Mouse (Mus musculus): Measurements from ENCODE around the gene 4930415O20Rik. TPM values are rescaled to one million over a fixed set of nuclear protein-coding genes. Genes with fewer than 3 reads are reported as not detected.

The 4930415O20Rik gene
- polyA plus RNA-seq, 1 experiment from 2014 or later, result not detected

- no peak overlapping the region for H3K9ac ChIP-seq (ENCODE audit: low read depth, low read length)
- peaks cover 10% of the 10 kb centered on the region; the same call in 1 of the 2 replicates for H3K4me1 ChIP-seq (ENCODE audit: control insufficient read depth, insufficient read depth, low read length)
- H3K36me3 ChIP-seq (ENCODE audit: control insufficient read depth, insufficient read depth, low read length), result no peaks in the 10 kb centered on the region
- WGBS, result 38% methylated on average over 6 of the region's 6 CpGs
- H3K27me3 ChIP-seq (ENCODE audit: control insufficient read depth, insufficient read depth, low read depth, low read length), result no peaks in the 10 kb centered on the region
- no peak overlapping the region for H3K4me3 ChIP-seq (ENCODE audit: low read depth, low read length)
- ATAC-seq, result no peak
- H3K4me2 ChIP-seq (ENCODE audit: low read length), result no peak overlapping the region
- no peak overlapping the region for H3K27ac ChIP-seq (ENCODE audit: low read length)
- no peaks in the 10 kb centered on the region for H3K9me3 ChIP-seq (replicated peaks; ENCODE audit: control insufficient read depth, low read length, poor library complexity, severe bottlenecking)
Observed at GRCm38 (mm10) chr15:98614971-98615370, 44.2 kb downstream of the 4930415O20Rik start.

GRCm38 (mm10) chr15:98615751-98616150 lies 44.9 kb downstream of the 4930415O20Rik start:
- Histone ChIP-seq H3K4me3 (ENCODE audit: low read depth, low read length) (no peak overlapping the region), H3K9me3 (replicated peaks; ENCODE audit: control insufficient read depth, low read length, poor library complexity, severe bottlenecking) (no peaks in the 10 kb centered on the region), H3K36me3 (ENCODE audit: control insufficient read depth, insufficient read depth, low read length) (no peaks in the 10 kb centered on the region), H3K27me3 (ENCODE audit: control insufficient read depth, insufficient read depth, low read depth, low read length) (no peaks in the 10 kb centered on the region), H3K4me2 (ENCODE audit: low read length) (no peak overlapping the region), H3K9ac (ENCODE audit: low read depth, low read length) (no peak overlapping the region), H3K27ac (ENCODE audit: low read length) (no peak overlapping the region), H3K4me1 (ENCODE audit: control insufficient read depth, insufficient read depth, low read length) (peaks cover 5% of the 10 kb centered on the region; the same call in 1 of the 2 replicates)
- no peak for ATAC-seq
- WGBS, result 70% methylated on average over 6 of the region's 6 CpGs

- H3K4me2 ChIP-seq (ENCODE audit: low read length), result no peak overlapping the region
- WGBS, result 50% methylated on average over 20 of the region's 20 CpGs
- no peak overlapping the region for H3K9ac ChIP-seq (ENCODE audit: low read depth, low read length)
- H3K9me3 ChIP-seq (replicated peaks; ENCODE audit: control insufficient read depth, low read length, poor library complexity, severe bottlenecking), result no peaks in the 10 kb centered on the region
- ATAC-seq, result no peak
- peaks cover 5% of the 10 kb centered on the region; the same call in 1 of the 2 replicates for H3K4me1 ChIP-seq (ENCODE audit: control insufficient read depth, insufficient read depth, low read length)
- no peak overlapping the region for H3K27ac ChIP-seq (ENCODE audit: low read length)
- H3K27me3 ChIP-seq (ENCODE audit: control insufficient read depth, insufficient read depth, low read depth, low read length), result no peaks in the 10 kb centered on the region
- no peak overlapping the region for H3K4me3 ChIP-seq (ENCODE audit: low read depth, low read length)
- H3K36me3 ChIP-seq (ENCODE audit: control insufficient read depth, insufficient read depth, low read length), result no peaks in the 10 kb centered on the region
Observed at GRCm38 (mm10) chr15:98616362-98617175, 45.8 kb downstream of the 4930415O20Rik start.

- 0% methylated on average over 12 of the region's 12 CpGs for WGBS
- H3K27me3 ChIP-seq (ENCODE audit: control insufficient read depth, insufficient read depth, low read depth, low read length), result no peaks in the 10 kb centered on the region
- no peak overlapping the region for H3K9ac ChIP-seq (ENCODE audit: low read depth, low read length)
- no peaks in the 10 kb centered on the region for H3K9me3 ChIP-seq (replicated peaks; ENCODE audit: control insufficient read depth, low read length, poor library complexity, severe bottlenecking)
- peaks cover 5% of the 10 kb centered on the region; the same call in 1 of the 2 replicates for H3K4me1 ChIP-seq (ENCODE audit: control insufficient read depth, insufficient read depth, low read length)
- H3K36me3 ChIP-seq (ENCODE audit: control insufficient read depth, insufficient read depth, low read length), result no peaks in the 10 kb centered on the region
- H3K4me2 ChIP-seq (ENCODE audit: low read length), result no peak overlapping the region
- H3K4me3 ChIP-seq (ENCODE audit: low read depth, low read length), result no peak overlapping the region
- no peak overlapping the region for H3K27ac ChIP-seq (ENCODE audit: low read length)
- ATAC-seq, result no peak
Observed at GRCm38 (mm10) chr15:98617176-98617537, 46.4 kb downstream of the 4930415O20Rik start.

- no peak overlapping the region for H3K27ac ChIP-seq (ENCODE audit: low read length)
- H3K4me3 ChIP-seq (ENCODE audit: low read depth, low read length), result no peak overlapping the region
- no peak for ATAC-seq
- H3K4me2 ChIP-seq (ENCODE audit: low read length), result no peak overlapping the region
- no peaks in the 10 kb centered on the region for H3K36me3 ChIP-seq (ENCODE audit: control insufficient read depth, insufficient read depth, low read length)
- H3K4me1 ChIP-seq (ENCODE audit: control insufficient read depth, insufficient read depth, low read length), result no peaks in the 10 kb centered on the region
- WGBS, result 6% methylated on average over 7 of the region's 7 CpGs
- no peaks in the 10 kb centered on the region for H3K27me3 ChIP-seq (ENCODE audit: control insufficient read depth, insufficient read depth, low read depth, low read length)
- H3K9ac ChIP-seq (ENCODE audit: low read depth, low read length), result no peak overlapping the region
- H3K9me3 ChIP-seq (replicated peaks; ENCODE audit: control insufficient read depth, low read length, poor library complexity, severe bottlenecking), result no peaks in the 10 kb centered on the region; the same call in 1 of the 2 replicates
Observed at GRCm38 (mm10) chr15:98622199-98622598, 51.4 kb downstream of the 4930415O20Rik start.

GRCm38 (mm10) chr15:98622721-98623120 lies 51.9 kb downstream of the 4930415O20Rik start:
- Histone ChIP-seq H3K36me3 (ENCODE audit: control insufficient read depth, insufficient read depth, low read length) (no peaks in the 10 kb centered on the region), H3K9ac (ENCODE audit: low read depth, low read length) (no peak overlapping the region), H3K9me3 (replicated peaks; ENCODE audit: control insufficient read depth, low read length, poor library complexity, severe bottlenecking) (no peaks in the 10 kb centered on the region; the same call in 1 of the 2 replicates), H3K4me2 (ENCODE audit: low read length) (no peak overlapping the region), H3K4me3 (ENCODE audit: low read depth, low read length) (no peak overlapping the region), H3K4me1 (ENCODE audit: control insufficient read depth, insufficient read depth, low read length) (no peaks in the 10 kb centered on the region), H3K27ac (ENCODE audit: low read length) (no peak overlapping the region), H3K27me3 (ENCODE audit: control insufficient read depth, insufficient read depth, low read depth, low read length) (no peaks in the 10 kb centered on the region)
- no peak for ATAC-seq
- WGBS, result 29% methylated on average over 6 of the region's 6 CpGs

GRCm38 (mm10) chr15:98623361-98623821 lies 52.6 kb downstream of the 4930415O20Rik start:
- H3K4me2 ChIP-seq (ENCODE audit: low read length), result no peak overlapping the region
- no peaks in the 10 kb centered on the region for H3K27me3 ChIP-seq (ENCODE audit: control insufficient read depth, insufficient read depth, low read depth, low read length)
- H3K4me3 ChIP-seq (ENCODE audit: low read depth, low read length), result no peak overlapping the region
- ATAC-seq, result no peak
- H3K4me1 ChIP-seq (ENCODE audit: control insufficient read depth, insufficient read depth, low read length), result peaks cover 4% of the 10 kb centered on the region
- no peak overlapping the region for H3K27ac ChIP-seq (ENCODE audit: low read length)
- H3K9me3 ChIP-seq (replicated peaks; ENCODE audit: control insufficient read depth, low read length, poor library complexity, severe bottlenecking), result no peaks in the 10 kb centered on the region; the same call in 1 of the 2 replicates
- H3K36me3 ChIP-seq (ENCODE audit: control insufficient read depth, insufficient read depth, low read length), result no peaks in the 10 kb centered on the region
- 55% methylated on average over 5 of the region's 5 CpGs for WGBS
- H3K9ac ChIP-seq (ENCODE audit: low read depth, low read length), result no peak overlapping the region

GRCm38 (mm10) chr15:98626078-98626477 lies 55.3 kb downstream of the 4930415O20Rik start:
- no peaks in the 10 kb centered on the region for H3K27me3 ChIP-seq (ENCODE audit: control insufficient read depth, insufficient read depth, low read depth, low read length)
- no peak for ATAC-seq
- H3K4me3 ChIP-seq (ENCODE audit: low read depth, low read length), result no peak overlapping the region
- no peak overlapping the region for H3K27ac ChIP-seq (ENCODE audit: low read length)
- H3K4me2 ChIP-seq (ENCODE audit: low read length), result no peak overlapping the region
- no peaks in the 10 kb centered on the region for H3K36me3 ChIP-seq (ENCODE audit: control insufficient read depth, insufficient read depth, low read length)
- peaks cover 13% of the 10 kb centered on the region for H3K4me1 ChIP-seq (ENCODE audit: control insufficient read depth, insufficient read depth, low read length)
- no peaks in the 10 kb centered on the region; the same call in 1 of the 2 replicates for H3K9me3 ChIP-seq (replicated peaks; ENCODE audit: control insufficient read depth, low read length, poor library complexity, severe bottlenecking)
- no peak overlapping the region for H3K9ac ChIP-seq (ENCODE audit: low read depth, low read length)
- whole genome bisulfite sequencing, result 24% methylated on average over 8 of the region's 8 CpGs

GRCm38 (mm10) chr15:98626487-98627212 lies 55.8 kb downstream of the 4930415O20Rik start:
- no peak for ATAC-seq
- Histone ChIP-seq H3K9ac (ENCODE audit: low read depth, low read length) (no peak overlapping the region), H3K4me1 (ENCODE audit: control insufficient read depth, insufficient read depth, low read length) (peaks cover 16% of the 10 kb centered on the region), H3K36me3 (ENCODE audit: control insufficient read depth, insufficient read depth, low read length) (no peaks in the 10 kb centered on the region), H3K27me3 (ENCODE audit: control insufficient read depth, insufficient read depth, low read depth, low read length) (no peaks in the 10 kb centered on the region), H3K9me3 (replicated peaks; ENCODE audit: control insufficient read depth, low read length, poor library complexity, severe bottlenecking) (no peaks in the 10 kb centered on the region; the same call in 1 of the 2 replicates), H3K4me3 (ENCODE audit: low read depth, low read length) (no peak overlapping the region), H3K27ac (ENCODE audit: low read length) (no peak overlapping the region), H3K4me2 (ENCODE audit: low read length) (no peak overlapping the region)
- WGBS, result 82% methylated on average over 7 of the region's 7 CpGs
